Mouse (Mus musculus) frontal cortex, postnatal 14 days (tissue): ENCODE results near the gene Lsm2.

ENCODE experiments used
- DNase-seq, 2 experiments: peaks; one replicate each; pipeline ENCODE4 v3.0.0; 2022; ENCODE audit warnings: low spot score in 2 of 2

The Lsm2 gene

GRCm38 (mm10) chr17:35012430-35012829 lies 30.8 kb downstream of the Lsm2 start:
- no peak for DNase-seq

- DNase-seq = no peak
Measured at GRCm38 (mm10) chr17:35013221-35013620, 31.6 kb downstream of the Lsm2 start.

GRCm38 (mm10) chr17:35015296-35015695 lies 33.6 kb downstream of the Lsm2 start:
- no peak for DNase-seq

- DNase-seq = no peak
Measured at GRCm38 (mm10) chr17:35016376-35016775, 34.7 kb downstream of the Lsm2 start, which contains the start of gene Vwa7. TSS of gene Vwa7 (plus strand) at chr17:35016579.

DNA sequence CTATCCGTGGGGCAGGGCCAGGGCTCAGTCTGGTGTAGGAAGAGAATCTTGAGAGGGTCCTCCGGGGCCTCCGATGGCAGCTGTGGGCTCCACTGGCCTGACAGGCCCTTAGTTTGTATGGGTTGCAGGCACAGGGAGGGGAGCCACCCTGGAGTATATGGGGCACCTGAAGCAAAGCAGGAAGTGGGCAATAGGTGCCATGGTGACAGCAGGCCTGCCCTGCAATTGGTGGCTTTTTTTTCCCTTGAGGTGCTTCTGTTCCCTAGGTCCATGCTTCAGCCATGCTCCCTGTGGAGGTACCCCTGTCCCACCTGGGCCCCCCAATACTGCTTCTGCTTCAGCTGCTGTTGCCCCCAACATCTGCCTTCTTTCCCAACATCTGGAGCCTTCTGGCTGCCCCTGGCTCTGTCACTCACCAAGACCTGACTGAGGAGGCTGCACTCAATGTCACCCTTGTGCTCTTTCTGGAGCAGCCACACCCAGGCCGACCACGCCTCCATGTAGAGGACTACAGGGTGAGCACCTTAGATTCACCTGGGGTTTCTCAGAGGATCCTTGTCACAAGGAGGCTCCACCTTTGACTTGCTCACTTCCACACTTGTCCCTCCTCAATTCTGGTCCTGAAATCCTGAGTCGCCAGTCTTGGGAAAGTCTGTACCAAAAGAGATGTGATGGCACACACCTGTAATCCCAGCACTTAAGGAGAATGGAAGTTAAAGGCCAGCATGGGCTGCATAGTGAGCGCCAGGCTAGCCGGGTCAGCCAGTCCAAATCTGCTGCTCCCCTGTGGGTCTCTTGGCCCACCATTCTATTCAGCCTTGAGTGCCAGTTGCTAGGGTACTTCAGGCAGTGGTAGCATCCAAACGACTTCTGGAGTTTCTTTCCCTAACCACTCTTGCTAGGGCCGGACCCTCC lies 35.4 kb downstream of the Lsm2 start:
- DNase-seq = no peak

GRCm38 (mm10) chr17:35017706-35018030 lies 36.0 kb downstream of the Lsm2 start:
- no peak for DNase-seq

DNA sequence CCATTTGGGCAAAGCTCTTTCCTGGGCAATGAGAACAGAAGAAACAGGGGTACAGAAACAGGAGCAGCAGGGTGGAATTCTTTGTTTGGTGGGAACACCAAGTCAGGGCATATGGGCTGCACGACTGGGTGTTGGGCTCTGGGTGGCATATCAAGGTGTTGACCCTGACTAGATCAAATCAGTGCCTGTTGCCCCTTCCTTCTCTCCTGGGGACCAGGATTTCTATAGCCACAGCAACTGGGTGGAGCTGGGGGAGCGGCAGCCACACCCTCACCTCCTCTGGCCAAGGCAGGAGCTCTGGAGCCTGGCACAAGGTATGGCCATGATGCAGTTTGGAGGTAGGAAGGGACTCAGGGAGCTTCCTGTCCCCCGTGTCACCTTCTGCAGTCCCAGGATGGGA lies 36.5 kb downstream of the Lsm2 start:
- DNase-seq = no peak

- no peak for DNase-seq
Measured at GRCm38 (mm10) chr17:35019894-35020293, 38.2 kb downstream of the Lsm2 start.

DNA sequence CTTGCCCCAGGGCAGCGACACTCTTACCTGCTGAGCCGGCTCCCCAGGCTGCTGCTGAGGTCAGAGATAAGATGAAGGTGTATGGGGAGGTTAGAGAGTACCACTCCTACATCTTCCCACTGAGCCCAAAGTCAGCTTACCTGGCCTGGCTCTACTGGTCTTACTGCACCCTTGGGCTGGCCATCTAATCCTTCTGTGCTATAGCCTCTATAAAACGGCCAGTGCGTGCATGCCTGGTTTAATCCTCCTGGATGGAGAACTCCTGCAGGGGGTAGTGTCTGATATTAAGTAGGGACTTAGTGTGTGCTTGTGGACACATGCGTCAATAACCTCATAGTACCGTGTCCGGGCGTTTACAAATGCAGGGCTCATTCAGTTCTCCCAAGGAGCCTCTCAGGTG lies 38.9 kb downstream of the Lsm2 start:
- DNase-seq = no peak

DNA sequence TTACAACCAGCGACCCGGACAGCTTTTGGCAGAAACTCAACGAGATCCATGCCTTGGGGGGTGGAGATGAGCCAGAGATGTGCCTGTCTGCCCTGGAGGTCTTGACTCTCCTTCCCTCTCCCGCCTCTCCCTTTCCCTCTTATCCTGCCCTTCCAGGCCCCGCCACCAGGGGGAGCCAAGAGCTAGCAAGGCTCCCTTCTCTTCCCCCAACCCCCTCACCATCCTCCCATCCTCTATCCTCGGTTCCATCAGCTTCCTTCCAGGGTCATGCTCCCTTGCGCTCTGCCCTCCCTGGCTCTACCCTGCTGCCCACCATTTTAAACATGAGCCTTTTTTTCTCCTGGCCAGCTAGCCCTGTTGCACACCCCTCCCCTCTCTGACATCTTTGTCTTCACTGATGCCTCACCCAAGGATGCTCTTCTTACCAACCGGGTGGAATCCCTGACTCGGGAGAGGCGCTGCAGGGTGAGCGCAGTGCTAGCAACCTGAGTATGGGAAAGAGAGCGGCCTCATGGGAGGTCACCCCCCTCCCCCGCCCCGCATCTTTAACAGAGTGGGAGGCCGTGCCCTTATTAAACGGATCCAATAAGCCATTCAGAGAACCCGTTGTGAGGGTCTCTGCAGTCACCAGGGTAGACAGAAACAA lies 39.6 kb downstream of the Lsm2 start:
- peak; percentile 70 to 81 for DNase-seq

DNA sequence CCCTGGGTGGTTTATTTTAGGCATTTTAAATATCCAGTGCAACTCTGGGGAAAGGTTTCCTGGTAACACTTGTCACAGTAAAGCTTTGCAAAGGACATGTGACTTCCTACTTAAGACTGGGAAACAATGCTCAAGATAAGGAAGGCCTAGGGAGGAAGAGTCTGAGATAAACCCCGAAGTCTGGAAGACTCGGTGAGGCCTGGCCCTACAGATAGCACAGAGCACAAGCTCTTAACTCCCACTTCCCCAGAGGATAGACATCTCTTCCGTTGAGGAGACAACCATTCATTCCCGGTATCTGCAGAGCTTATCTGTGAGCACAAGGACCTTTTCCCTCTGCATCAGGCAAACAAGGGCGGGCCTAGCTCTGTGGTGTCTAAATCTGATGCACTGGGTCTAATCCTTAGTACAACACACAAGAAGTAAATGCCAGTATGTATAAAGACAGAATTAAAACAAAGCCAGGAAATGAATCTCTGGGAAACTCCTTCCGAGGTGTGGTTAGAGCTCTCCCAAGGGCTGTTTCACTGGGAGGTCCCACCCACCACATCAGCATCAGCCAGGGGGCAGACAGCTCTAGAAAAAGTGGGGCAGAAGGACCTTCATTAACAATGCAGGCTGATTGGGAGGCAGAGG lies 40.3 kb downstream of the Lsm2 start:
- DNase-seq = no peak

DNA sequence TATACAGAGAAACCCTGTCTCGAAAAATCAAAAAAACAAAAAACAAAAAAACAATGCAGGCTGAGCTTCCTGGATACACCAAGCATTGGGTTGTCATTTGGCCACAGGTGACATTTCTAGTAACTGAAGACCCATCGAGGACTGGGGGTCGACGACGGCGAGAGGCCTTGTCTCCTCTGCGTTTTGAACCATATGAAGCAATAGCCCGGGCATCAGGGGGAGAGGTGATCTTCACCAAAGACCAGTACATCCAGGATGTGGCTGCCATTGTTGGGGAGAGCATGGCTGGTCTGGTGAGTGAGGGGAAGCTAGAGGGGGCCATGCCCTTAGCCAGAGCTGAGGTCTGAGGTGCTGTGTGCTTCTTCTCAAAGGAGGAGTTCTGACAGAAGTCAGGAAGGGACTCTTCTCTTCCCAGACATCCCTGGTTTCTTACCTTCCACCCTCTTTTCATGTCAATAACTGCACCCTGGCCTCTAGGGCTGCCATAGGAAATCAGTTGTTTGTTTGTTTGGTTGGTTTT lies 40.9 kb downstream of the Lsm2 start:
- no peak for DNase-seq

DNA sequence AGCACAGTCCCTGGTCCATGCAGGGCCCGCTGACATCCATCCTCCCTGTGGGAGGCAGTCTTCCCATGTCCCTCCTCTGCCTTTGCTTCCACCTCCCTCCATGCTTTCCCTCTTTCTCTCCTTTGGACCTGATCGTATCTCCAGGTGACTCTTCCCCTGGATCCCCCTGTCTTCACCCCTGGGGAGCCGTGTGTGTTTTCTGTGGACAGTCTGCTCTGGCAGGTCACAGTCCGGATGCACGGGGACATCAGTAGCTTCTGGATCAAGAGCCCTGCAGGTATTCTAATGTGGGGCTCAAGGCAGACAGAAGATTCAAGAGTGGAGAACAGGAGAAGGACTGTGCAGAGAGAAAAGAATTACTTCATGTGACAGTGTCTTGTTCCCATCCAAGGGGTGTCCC lies 41.6 kb downstream of the Lsm2 start:
- no peak for DNase-seq

DNA sequence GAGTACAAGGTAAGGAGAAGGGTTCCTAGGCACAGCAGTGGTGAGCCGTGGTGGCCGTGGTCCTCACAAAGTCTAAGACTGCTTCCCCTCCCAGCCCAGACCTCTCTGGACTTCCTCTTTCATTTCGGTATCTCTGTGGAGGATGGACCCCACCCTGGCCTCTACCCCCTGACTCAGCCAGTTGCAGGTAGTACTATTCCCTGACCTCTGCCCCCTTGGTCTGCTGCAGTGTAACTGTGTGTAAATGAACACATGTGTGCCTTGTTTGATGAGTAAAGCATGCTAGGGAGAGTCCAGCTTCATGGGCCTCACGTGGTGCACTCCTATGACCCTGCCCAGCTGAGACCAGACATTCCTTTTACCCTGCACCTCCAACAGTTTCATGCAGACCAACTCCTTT lies 42.1 kb downstream of the Lsm2 start:
- no peak for DNase-seq

DNA sequence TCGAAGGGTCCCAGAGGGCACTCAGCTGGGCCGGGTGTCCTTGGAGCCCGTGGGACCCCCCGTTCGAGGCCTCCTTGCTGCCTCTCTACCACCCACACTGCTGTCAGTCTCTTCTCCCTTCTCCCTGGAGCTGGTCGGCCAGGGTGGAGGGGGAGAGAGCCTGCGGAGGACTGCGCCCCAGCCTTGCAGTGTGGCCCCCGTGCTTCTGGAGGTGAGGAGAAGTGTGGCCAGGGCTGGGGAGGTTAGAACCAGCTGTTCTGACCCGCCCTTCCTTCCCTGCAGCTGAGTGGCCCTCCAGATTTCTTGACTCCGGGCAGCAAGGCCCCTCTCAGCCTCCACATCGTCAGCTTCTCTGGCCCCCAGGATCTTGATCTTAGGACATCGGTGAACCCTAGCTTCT lies 42.6 kb downstream of the Lsm2 start:
- no peak for DNase-seq

GRCm38 (mm10) chr17:35024691-35025488 lies 43.2 kb downstream of the Lsm2 start:
- DNase-seq = no peak

- DNase-seq = no peak
Measured at GRCm38 (mm10) chr17:35026206-35026605, 44.5 kb downstream of the Lsm2 start.

- peak in 1 of 2 experiments; percentile 51 for DNase-seq
Measured at GRCm38 (mm10) chr17:35027277-35028068, 45.8 kb downstream of the Lsm2 start, which contains the start of gene Sapcd1. TSS of gene Sapcd1 (minus strand) at chr17:35028016.

- no peak for DNase-seq
Measured at GRCm38 (mm10) chr17:35028315-35028714, 46.7 kb downstream of the Lsm2 start.

GRCm38 (mm10) chr17:35029691-35030532 lies 48.2 kb downstream of the Lsm2 start:
- DNase-seq = no peak
